ENCODE assay signal across 8 mouse cellular contexts in genomic region chr15:98676940-98677728, GRCm38 (mm10). TPM values are rescaled to one million over a fixed set of nuclear protein-coding genes. Genes with fewer than 3 reads are reported as not detected.
DNase-seq lines count a peak whose midpoint lies in the region; ATAC-seq and TF ChIP-seq lines count a peak whose summit lies in the region.

Gene Rnd1, minus strand, starts transcription at chr15:98677461.

- TF ChIP-seq POLR2A in lung, adult 2 months (IDR thresholded peaks at IDR 0.05; ENCODE audit: borderline replicate concordance, extremely low read depth, low read depth, low read length), result peak; percentile 99

- no peaks in the 10 kb centered on the region for H3K9me3 ChIP-seq in forebrain, postnatal 0 days (ENCODE audit: low read length)
- no peaks in the 10 kb centered on the region for H3K9me3 ChIP-seq in neural tube, embryonic 15.5 days (replicated peaks)

- WGBS in forebrain, postnatal 0 days, result under 1% methylated on average over 37 of the region's 37 CpGs
- WGBS in lung, adult 2 months, result 1% methylated on average over 37 of the region's 37 CpGs
- WGBS in neural tube, embryonic 15.5 days, result under 1% methylated on average over 36 of the region's 37 CpGs

- H3K4me3 ChIP-seq in forebrain, postnatal 0 days (ENCODE audit: low read depth, low read length), result peak within 1 kb of the TSS; percentile 53
- H3K4me3 ChIP-seq in layer of hippocampus, adult 2 months, result peak within 1 kb of the TSS; percentile 71
- peak within 1 kb of the TSS; percentile 66 for H3K4me3 ChIP-seq in lung, adult 2 months (replicated peaks; ENCODE audit: extremely low read depth, low read depth, low read length)
- H3K4me3 ChIP-seq in neural tube, embryonic 15.5 days (replicated peaks), result peak within 1 kb of the TSS; percentile 48

- H3K4me2 ChIP-seq in forebrain, postnatal 0 days (ENCODE audit: low read depth), result peak within 1 kb of the TSS; percentile 89
- H3K4me2 ChIP-seq in neural tube, embryonic 15.5 days, result peak within 1 kb of the TSS; percentile 84

- peak; percentile 41 for TF ChIP-seq CTCF in forebrain, postnatal 0 days (IDR thresholded peaks at IDR 0.05; ENCODE audit: low read depth)
- peak; percentile 44 for TF ChIP-seq CTCF in layer of hippocampus, adult 2 months (conservative IDR thresholded peaks at IDR 0.05)
- TF ChIP-seq CTCF in lung, adult 2 months (IDR thresholded peaks at IDR 0.05; ENCODE audit: insufficient read depth, low read length), result no peak

- no peaks in the 10 kb centered on the region for H3K36me3 ChIP-seq in forebrain, postnatal 0 days (ENCODE audit: insufficient read depth)
- no peaks in the 10 kb centered on the region for H3K36me3 ChIP-seq in neural tube, embryonic 15.5 days

- no peaks in the 10 kb centered on the region for H3K27me3 ChIP-seq in forebrain, postnatal 0 days (ENCODE audit: insufficient read depth, low read length)
- 0 out of 2 replicates have a peak, but pooled peaks cover 2% of the 10 kb centered on the region for H3K27me3 ChIP-seq in neural tube, embryonic 15.5 days (replicated peaks)

- H3K4me1 ChIP-seq in forebrain, postnatal 0 days (ENCODE audit: insufficient read depth), result peaks cover 12% of the 10 kb centered on the region
- H3K4me1 ChIP-seq in lung, adult 2 months (ENCODE audit: control insufficient read depth, insufficient read depth, low read length), result no peaks in the 10 kb centered on the region
- H3K4me1 ChIP-seq in neural tube, embryonic 15.5 days, result peaks cover 37% of the 10 kb centered on the region

- peak within 1 kb of the TSS; percentile 59 for H3K9ac ChIP-seq in forebrain, postnatal 0 days
- peak within 1 kb of the TSS; percentile 40 for H3K9ac ChIP-seq in neural tube, embryonic 15.5 days (replicated peaks)

- DNase-seq in MN1 (ENCODE audit: low spot score), result peak; percentile 97
- DNase-seq in cerebellum, adult 8-10 months, result peak; percentile 91
- peak; percentile 94 for DNase-seq in forebrain, postnatal 0 days
- DNase-seq in heart, postnatal 4 days, result peak; percentile 82
- peak; percentile 85 to 88 for DNase-seq in layer of hippocampus, adult 2 months (ENCODE audit: low spot score in 2 of 2)
- peak; percentile 80 for DNase-seq in lung, adult 2 months
- DNase-seq in testis, postnatal 10 days (ENCODE audit: low spot score), result peak; percentile 63

- H3K27ac ChIP-seq in forebrain, postnatal 0 days (ENCODE audit: low read depth, low read length), result no peak within 1 kb of the TSS; the same call in 1 of the 2 replicates
- H3K27ac ChIP-seq in layer of hippocampus, adult 2 months, result peak within 1 kb of the TSS; percentile 59
- no peak within 1 kb of the TSS for H3K27ac ChIP-seq in neural tube, embryonic 15.5 days (replicated peaks)

- peak; percentile 97 for ATAC-seq in forebrain, postnatal 0 days
- peak; percentile 95 for ATAC-seq in neural tube, embryonic 15.5 days (ENCODE audit: low FRiP score)

RNA-seq across cellular contexts. Expression of gene Rnd1, which starts in this region (rescaled TPM):
- 34.1 and 56.6 TPM in 2 replicates for total RNA-seq in forebrain, postnatal 0 days (2014; rRNA removed)
- 20.9 and 24.1 TPM in 2 replicates for polyA plus RNA-seq in forebrain, postnatal 0 days (2015; fragmentation: Nextera tagmentation; extraction: Ambion mirVana)
- total RNA-seq in heart, postnatal 4 days (2021), result 1 to 10 TPM; 1.5 TPM
- 1 to 10 TPM; 6.4 to 6.9 TPM for total RNA-seq in layer of hippocampus, adult 2 months (2021)
- polyA plus RNA-seq in lung, adult 2 months (2012; rRNA removed), result 19.6 and 23.6 TPM in 2 replicates
- polyA plus RNA-seq in neural tube, embryonic 15.5 days (2015; fragmentation: Nextera tagmentation; extraction: Ambion mirVana), result 9.4 and 11.3 TPM in 2 replicates
